Mouse (Mus musculus) layer of hippocampus, postnatal 25 days (tissue): Measurements from ENCODE around the gene Fancc. TPM values are rescaled to one million over a fixed set of nuclear protein-coding genes. Genes with fewer than 3 reads are reported as not detected.

ENCODE experiments used
- DNase-seq, 2 experiments: peaks; one replicate each; pipeline ENCODE4 v3.0.0; 2022; ENCODE audit warnings: mixed read lengths in 2 of 2, low spot score in 1 of 2; ENCODE audit errors: extremely low spot score in 1 of 2
- total RNA-seq, 2 experiments: library from RNA; stranded (reverse); gene quantifications; 2 replicates each; pipeline ENCODE4 v1.2.3; 2021

Gene Fancc
- total RNA-seq, 2 experiments from 2014 or later = 5.4 to 7.7 TPM

- DNase-seq = no peak
Measured at GRCm38 (mm10) chr13:63277316-63277715, 219.8 kb downstream of the Fancc start.

DNA sequence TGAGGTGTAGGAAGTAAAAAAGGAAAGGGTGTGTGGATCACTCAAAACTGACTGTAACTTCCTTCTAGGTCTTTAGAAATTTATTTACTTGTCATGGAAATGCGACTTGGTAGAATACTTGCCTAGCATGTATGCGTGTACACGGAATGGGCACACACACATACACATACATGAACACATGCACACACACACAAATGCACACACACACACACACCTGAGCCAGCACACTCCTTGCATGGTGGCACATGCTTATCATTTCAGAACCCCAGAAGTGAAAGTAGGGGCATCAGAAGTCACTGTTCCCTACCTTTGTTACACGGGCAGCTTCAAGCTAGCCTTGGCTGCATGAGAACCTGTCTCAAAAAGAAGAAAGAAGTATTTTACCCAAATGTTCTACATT lies 220.7 kb downstream of the Fancc start:
- DNase-seq = no peak

- DNase-seq = no peak
Measured at GRCm38 (mm10) chr13:63274488-63275166, 222.5 kb downstream of the Fancc start.

- no peak for DNase-seq
Measured at GRCm38 (mm10) chr13:63273859-63274258, 223.2 kb downstream of the Fancc start.

DNA sequence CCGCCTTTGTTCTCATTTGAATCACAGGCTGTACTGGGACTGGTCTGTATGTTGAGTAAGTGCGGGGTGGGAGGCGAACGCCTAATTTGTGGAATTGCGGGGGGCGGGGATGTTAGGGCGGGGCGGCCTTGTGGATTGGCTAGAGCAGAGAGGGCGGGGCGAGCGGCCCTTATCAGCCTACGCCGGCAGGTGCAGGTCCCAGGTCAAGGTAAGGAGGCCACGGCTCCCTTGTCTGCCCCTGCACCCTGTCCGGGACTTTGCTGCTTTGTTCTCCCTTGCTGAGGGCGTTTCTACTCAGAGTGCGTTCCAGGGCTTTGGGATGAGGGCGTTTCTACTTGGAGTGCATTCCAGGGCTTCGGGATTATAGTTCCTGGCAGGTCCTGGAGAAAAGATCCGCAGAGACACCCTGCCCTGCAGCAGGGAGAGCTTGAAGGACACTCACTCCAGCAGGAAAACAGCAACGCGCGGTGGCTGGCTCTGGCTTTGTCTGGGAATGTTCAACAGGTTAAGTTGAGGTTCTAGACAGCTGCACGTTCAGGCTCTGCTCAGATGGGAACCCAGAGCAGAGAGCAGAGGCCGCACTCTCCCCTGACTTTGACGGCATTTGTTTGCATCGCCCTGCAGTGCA lies 224.4 kb downstream of the Fancc start:
- DNase-seq = no peak

DNA sequence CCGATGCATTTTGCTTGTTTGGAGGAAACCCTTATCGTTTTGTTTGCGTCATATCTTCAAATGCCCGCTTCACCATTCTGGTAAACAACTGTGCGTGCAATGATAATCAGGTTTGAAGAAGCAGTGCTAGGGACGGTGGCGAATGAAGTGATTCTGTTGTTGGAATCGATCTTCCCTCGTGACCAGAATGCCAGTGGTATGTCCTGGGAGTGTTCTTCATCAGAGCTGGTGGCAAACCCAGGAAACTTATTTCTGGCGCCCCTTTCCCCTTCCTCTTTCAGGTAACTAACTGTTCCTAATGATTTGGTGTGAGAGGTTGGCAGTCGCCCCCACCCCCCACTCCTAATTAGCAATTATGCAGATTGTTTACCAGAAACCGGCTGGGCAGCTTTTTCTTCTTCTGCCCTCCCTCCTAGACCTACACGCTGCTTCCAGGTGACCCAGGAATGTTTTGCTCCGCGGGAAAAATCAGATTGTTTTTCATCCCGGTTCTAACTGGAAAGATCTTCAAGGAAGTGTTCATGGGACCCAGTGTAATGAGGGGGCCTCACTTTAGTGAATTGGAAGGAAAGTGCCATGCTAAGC lies 225.0 kb downstream of the Fancc start:
- DNase-seq = no peak

DNA sequence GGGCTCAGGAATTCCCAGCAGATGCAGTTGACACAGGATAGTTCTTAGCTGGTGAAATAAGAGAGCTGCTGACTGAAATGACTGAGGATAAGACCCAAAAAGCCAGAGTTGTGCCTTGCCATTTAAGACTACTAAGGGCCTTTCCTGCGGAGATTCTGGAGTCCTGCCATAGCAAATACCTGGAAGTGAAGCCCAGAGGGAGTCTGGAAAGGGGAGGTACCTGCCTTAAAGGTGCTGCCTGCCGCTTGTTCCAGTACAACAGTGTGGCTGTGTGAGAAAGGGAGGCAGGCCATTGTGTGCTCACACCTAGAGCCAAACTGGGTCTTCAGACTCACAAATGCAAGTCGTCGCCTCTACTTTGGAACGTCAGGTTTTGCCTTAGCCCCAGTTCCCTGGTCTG lies 226.9 kb downstream of the Fancc start:
- no peak for DNase-seq

GRCm38 (mm10) chr13:63268776-63269175 lies 228.3 kb downstream of the Fancc start:
- DNase-seq = no peak

- DNase-seq = no peak
Measured at GRCm38 (mm10) chr13:63268371-63268770, 228.7 kb downstream of the Fancc start.

GRCm38 (mm10) chr13:63262168-63262957 lies 234.7 kb downstream of the Fancc start:
- DNase-seq = no peak

GRCm38 (mm10) chr13:63261676-63262075 lies 235.4 kb downstream of the Fancc start:
- DNase-seq = no peak

DNA sequence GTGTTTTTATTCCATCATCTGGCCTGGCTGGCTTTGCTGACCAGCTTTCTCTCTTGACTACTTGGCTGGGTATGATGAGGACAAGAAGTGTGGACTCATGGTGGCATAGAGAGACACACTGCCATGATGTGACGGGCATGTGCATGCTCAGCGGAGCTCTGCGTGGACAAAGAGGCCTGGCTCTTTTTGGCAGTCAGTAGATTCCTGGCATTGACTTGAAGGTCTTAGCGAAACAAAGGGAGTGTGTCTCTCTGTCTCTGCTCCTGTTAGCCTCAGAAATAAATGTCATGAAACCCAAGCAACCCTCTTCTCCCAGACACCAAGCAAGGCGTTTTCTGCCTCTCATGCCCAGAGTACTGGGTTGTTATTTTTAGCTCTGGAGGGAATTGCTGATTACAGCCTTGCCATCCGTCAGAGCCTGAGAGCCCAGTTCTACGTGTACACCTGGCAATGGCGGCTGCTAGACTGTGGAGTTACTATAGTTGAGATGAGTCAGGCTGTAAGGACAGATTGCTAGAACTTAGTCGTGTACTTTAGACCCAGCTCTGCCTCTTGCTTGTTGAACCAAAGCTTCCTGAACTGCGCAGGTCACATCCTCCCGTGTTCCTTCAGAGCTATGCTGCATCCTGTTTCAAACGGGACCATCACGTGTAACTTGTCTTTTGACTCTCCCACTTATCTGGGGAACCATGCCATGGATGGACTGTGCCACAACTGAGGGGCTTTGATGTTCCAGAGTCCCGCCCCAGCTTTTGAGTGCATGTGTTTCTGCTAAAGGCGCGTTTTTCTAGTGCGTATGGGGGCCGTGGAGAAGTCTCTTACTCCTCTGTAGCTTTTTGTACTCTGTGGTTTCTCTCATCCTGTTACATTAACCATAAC lies 236.1 kb downstream of the Fancc start:
- DNase-seq = no peak

DNA sequence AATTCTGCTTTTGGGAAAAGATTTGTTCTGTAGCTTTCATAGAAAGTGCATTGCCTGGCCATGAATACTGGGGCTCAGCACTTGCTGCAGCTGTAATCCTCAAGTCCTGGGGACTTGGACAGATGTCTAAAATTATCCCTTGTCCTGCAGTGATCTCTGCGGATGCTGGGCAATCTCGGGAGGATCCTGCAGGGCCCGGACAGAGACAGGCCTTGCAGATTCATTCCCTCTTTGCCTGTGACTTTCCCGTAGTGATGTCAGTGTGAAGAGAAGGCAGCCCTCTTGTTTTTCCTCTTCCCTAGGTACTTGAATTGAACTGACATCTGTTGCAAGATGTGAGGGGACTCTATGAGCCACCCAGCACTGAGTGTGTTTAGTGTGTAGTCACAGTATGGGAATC lies 236.9 kb downstream of the Fancc start:
- DNase-seq = no peak

DNA sequence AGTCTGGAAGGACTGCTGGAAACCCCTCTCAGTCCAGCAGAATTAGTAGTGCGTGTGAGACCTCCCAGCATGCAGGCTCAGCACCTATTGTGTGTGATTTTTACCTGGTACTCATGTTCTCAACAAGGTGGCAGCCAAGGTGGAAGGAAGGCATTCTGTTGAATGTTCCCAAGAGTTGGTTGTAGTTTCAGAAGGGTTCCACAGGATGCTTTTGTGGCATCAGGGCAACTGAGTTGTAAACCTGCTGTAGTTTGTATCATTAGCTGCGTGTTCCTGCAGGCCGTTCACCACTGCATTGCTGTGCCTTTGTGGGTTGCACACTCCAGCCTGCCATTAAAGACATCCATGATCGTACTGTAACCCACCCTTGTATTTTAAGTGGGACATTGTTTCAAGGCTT lies 238.4 kb downstream of the Fancc start:
- no peak for DNase-seq

DNA sequence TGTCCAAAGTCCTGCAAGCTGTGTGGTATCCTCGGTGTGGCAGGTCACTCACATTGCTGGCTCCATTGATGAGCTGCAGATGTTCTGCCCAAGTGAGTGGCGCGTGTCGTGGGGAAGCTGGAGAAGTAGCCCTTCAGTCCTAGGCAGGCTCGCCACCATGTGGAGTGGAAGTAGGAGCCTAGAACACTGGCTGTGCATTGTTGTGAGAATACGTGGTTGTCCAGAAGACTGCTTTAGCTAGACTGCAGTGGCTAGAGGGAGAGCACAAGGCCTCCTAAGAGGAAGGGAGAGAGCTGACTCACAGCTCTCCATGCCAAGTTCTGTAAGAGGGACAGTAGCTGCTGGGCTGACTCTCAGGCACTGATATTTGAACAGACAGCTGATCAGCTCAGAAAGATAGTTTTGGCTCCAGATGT lies 238.9 kb downstream of the Fancc start:
- DNase-seq = no peak

DNA sequence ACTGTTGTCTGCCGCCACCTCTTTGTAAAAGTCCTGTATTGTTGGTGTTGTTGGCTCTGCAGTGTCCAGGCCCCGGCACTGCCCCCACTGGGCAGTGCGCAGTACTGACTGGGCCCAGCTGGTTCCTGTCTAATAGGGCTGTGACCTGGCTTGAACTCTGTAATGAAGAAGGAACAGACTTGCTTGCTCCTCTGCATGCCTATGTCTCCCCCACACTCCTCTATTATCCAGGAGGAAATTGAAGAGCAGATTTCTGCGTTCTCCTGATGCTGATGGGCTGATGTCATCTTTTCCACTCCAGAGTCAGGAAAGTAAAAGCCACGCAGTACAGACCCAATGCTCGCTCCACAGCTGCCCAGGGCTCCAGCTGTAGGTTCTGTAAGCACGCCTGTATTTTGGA lies 240.3 kb downstream of the Fancc start:
- no peak for DNase-seq

DNA sequence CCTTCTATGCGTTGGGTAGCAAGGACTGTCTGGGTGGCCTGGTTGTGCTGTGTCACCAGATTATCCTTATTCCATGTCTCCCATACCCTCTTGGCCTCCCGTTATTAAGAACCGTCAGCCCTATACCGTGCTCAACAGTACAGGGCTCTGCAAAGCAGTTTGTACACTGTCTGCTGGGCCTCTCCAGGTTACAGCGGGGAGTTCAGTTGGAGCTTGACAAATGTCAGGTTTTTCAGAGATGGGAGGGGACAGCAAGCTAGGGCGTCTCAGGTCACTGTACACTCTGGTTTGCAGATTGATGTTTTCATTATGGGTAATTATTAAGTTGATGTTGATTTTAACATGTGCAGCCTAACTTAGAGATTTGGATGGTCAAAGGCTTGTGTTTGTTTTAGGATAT lies 240.9 kb downstream of the Fancc start:
- DNase-seq = no peak

DNA sequence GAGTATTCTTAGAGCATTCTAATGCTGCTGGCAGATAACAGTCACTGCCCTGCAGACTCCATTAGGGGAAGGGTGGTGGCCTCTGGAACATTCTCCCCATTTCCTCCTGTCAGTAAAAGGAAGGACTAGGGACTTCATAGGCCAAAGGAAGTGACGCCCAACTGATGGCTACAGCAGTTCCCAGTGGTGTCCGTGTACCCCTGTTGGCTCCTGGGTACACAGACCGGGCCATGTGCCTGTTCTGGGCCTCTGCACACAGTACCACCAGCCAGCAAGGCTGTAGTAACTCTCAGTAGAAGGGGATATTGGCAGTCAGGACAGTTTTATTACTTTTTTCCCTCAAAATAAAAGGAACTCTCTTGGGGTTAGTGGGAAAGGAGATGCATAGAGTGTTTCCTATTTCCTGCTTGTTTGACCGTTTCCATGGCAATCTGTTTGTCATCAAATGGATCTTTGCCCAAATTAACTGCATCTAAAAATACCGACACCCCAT lies 241.5 kb downstream of the Fancc start:
- no peak for DNase-seq

- DNase-seq = no peak
Measured at GRCm38 (mm10) chr13:63253886-63254636, 243.0 kb downstream of the Fancc start.
